Mouse (Mus musculus) lung, adult 10 weeks (tissue): ENCODE data around the gene Mief1. TPM values are rescaled to one million over a fixed set of nuclear protein-coding genes. Genes with fewer than 3 reads are reported as not detected.

Experiments
- polyA plus RNA-seq: library from polyadenylated mRNA; stranded (reverse); fragments of 350-450 nt; fragmentation: Illumina TruSeq; extraction: RNeasy Lipid Tissue Mini Kit (QIAGEN cat#74804); gene quantifications from one replicate; pipeline ENCODE4 v1.2.3, GENCODE M21; 2014; ENCODE audit warnings: low read depth, low replicate concordance; ENCODE audit not compliant: insufficient read depth

Mief1 gene
- 7.0 TPM for polyA plus RNA-seq

GRCm38 (mm10) chr15:80233733-80234509 lies at the start of gene Mief1:
TSS of gene Mief1 (plus strand) at chr15:80234018.

DNA sequence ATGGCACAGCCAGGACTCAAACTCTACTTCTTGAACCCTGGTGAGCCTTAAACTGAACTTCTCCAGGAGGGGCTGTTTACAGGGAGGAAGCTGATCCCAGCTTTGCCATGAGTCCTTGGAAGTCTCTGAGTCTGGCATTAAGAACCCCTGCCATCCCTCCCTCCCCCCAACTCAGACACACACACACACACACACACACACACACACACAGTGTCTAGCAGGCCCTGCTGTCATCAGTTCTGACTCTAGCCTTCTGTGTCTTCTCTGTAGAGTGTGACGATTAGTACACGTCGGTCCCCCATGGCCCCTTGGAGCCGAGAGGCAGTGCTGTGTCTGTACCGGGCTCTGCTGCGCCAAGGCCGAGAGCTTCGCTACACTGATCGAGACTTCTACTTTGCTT lies 1.7 kb downstream of the Mief1 start, which contains the start of gene AC140267.1:
TSS of gene AC140267.1 (plus strand) at position 301 of the 400 bp plus-strand sequence.

DNA sequence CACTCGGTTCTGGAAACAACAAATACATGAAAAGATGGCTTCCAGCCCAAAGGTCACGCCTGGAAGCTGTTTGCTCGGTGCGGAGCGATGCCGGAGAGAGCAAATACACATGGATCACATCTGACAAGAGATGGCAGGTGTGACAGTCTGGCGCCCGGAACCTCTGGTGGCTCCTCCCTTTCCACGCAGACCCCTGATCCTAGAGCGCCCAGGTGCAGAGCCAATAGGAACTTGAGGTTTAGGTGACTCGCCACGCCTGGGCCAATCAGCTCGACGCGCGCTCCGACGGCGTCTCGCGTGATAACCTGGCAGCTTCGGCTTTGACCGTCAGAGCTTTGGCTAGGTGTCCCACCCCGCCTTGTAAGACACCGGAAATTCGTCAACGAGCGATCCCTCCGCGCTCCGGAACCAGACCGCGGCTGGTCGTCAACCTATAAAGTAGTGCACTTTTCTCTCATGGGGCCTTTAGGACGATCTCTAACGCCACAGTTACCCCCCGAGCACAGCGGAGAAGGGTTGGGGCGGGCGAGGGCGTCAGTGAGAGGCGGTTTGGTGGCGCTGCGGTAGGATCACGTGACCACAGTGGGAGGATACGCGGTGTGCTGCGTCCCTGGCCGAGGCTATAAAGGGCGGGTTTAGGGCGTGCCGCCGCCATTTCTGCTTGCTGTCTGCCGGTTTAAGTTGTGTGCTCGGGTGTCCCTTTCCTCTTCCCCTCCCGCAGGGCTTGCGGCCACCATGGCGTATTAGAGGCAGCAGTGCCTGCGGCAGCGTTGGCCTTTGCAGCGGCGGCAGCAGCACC lies 21.2 kb downstream of the Mief1 start, which contains the start of gene Atf4:
TSS of gene Atf4 (plus strand) at position 338 of the 799 bp plus-strand sequence.

DNA sequence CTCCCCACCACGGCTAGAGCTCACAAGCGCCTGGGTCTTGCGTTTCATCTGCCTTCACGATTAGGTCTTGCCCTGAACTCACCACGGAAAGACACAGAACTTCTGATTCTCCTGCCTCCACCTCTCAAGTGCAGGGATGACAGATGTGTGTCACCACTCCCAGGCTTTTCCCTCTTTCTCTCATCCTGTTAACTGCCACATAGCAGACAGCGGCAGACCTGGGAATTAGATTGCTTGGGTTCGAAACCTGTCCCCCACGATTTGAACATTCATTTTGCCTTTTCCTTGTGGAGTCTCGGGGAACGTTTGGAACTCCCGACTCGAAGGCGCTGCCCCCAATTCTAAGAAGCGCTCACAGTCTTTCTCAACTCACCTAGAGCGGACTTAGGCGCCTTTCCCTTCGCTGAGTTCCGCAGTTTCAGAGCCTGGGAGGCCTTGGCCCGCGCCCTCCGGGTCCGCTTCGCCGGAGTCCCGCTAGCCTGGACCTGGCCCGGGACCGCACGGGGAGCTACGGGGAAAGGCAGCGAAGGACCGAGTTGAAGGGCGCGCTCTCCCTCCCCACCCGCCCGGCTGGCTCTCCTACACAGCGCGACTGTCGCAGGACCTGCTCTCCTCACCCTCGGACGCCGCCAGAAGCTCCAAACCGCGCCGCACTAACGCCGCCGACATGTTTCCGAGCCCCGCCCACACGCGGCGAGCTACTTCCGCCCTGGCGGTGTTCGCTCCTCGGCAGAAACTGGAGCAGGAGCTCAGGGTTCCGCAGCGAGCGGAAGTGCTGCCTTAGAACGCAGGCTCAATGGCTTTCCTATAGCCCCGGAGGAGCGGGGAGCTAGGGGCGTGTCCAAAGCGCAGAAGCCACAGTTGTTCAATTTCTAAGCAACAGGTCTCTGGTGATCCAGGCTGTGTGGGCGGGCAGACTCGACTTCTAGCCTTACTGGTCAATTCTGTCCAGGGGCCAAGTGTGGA lies 30.1 kb downstream of the Mief1 start, which contains the start of gene Rps19bp1:
TSS of gene Rps19bp1 (minus strand) at position 706 of the 966 bp plus-strand sequence.

GRCm38 (mm10) chr15:80286851-80287415 lies 53.1 kb downstream of the Mief1 start, which contains the start of gene Cacna1i:
TSS of gene Cacna1i (plus strand) at chr15:80287238.

Other genes starting within 250 kb of the Mief1 start
- 42.9 TPM for gene Pdgfb, start 219.0 kb upstream of the Mief1 start, polyA plus RNA-seq
- 14.9 TPM for gene Syngr1, start 142.7 kb upstream of the Mief1 start, polyA plus RNA-seq
- gene Rpl3, start 142.2 kb upstream of the Mief1 start, polyA plus RNA-seq: 907 TPM
- 9.5 TPM for gene Tab1, start 100.9 kb upstream of the Mief1 start, polyA plus RNA-seq
- 12.2 TPM for gene Mgat3, start 60.3 kb upstream of the Mief1 start, polyA plus RNA-seq
- not detected for gene AC140267.1, start 1.8 kb downstream of the Mief1 start, polyA plus RNA-seq
- 198 TPM for gene Atf4, start 21.2 kb downstream of the Mief1 start, polyA plus RNA-seq
- gene Rps19bp1, start 30.3 kb downstream of the Mief1 start, polyA plus RNA-seq: 27.9 TPM
- 0.62 TPM for gene Cacna1i, start 53.2 kb downstream of the Mief1 start, polyA plus RNA-seq